Mouse (Mus musculus) fibroblast of lung, adult 2 months (primary cell): ENCODE measurements at regions not wholly inside any gene's neighbourhood (a gene's known extent, or its start where the extent isn't known, plus 50 kb on each side); places are given as distances from the start of the nearest gene placed in this dataset.

Experiments
- DNase-seq: peaks from one replicate; pipeline ENCODE4 v3.0.0-alpha.2; 2011; ENCODE audit warnings: low read depth

GRCm38 (mm10) chr13:71506777-71507176 lies 456.7 kb downstream of the Irx1 start:
- no peak for DNase-seq

DNA sequence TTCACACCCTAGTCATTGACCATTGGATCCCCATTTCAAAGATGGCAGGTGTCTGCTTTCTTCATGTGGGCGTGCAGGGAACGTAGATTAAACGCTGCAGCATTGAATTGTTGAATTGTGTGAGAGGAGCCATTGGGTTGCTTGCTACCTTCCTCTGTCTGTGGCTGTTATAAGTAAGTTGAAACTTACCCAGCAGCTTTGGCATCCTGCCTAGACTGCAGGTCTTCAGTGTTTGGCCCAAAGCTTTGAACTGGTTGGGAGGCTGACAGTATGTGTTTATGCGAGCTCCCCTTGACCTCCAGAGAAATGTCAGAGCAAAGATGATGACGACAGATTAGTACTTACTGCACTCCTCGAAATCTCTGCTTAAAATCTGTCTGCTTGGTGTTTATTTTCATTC lies 473.8 kb downstream of the Irx1 start:
- no peak for DNase-seq

DNA sequence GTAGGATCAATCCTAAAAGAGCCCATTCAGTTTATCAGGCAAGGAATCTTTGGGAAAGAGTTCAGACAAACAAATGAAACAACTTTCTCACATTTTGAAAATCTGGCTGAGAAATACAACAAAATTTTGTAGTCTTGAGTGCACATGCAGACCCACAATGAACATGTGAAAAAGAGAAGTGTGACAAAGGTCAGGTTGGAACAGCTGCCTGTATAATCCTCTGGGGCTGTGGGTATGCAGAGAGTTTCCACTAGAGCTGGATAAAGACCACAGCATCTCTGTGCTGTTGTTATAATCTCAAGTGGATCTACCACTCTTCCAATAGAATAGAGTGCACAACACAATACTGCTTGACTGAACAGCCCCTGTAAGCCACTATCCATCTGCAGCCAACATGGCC lies 482.3 kb downstream of the Irx1 start:
- DNase-seq, result no peak

DNA sequence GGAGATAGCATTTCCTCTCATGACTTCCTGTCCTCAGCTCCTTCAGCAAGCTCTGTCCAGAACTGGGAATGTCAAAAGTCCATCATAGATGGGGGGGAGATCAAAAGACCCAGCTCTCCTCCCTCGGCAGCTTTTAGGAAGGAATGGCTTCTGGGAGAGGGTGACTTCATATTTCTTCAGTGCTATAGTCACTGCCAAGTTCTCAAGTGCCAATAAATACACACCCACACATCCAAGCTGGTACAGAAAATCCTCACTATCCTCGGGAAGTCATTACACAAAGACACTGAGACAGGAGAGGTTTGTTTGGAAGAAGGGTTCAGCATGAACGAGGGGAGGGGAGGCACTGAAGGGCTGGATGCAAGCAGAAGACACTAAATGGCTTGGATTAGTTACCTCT lies 502.0 kb downstream of the Irx1 start:
- no peak for DNase-seq

GRCm38 (mm10) chr13:71460607-71461006 lies 502.9 kb downstream of the Irx1 start:
- DNase-seq, result no peak

GRCm38 (mm10) chr13:71460097-71460496 lies 503.4 kb downstream of the Irx1 start:
- no peak for DNase-seq

GRCm38 (mm10) chr13:71459022-71459536 lies 504.4 kb downstream of the Irx1 start:
- DNase-seq, result no peak

- DNase-seq, result peak; percentile 54
Measured at GRCm38 (mm10) chr13:71458061-71458935, 505.2 kb downstream of the Irx1 start.

GRCm38 (mm10) chr13:71457550-71457949 lies 506.0 kb downstream of the Irx1 start:
- no peak for DNase-seq

DNA sequence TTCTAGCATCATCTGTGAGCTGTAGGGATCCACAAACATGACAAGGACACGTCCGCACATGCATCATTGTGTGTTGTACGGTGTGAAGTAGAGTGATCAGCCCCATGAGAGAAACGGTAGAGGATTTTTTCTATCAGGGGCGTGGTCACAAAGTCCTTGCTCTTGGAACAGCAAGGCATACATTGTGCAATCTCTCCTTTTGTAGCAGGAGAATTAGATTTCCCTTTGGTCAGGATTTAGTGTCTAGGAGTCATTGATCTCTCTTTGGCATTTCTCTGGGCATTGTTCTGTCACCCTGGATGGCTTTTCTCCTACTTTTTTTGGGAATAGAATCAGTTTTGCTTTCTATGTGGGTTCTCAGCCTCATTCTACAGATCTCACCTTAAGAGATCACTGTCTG lies 511.3 kb downstream of the Irx1 start:
- no peak for DNase-seq

- DNase-seq, result no peak
Measured at GRCm38 (mm10) chr13:71437601-71438099, 525.9 kb downstream of the Irx1 start.

- DNase-seq, result no peak
Measured at GRCm38 (mm10) chr13:71403654-71404560, 559.6 kb downstream of the Irx1 start.

DNA sequence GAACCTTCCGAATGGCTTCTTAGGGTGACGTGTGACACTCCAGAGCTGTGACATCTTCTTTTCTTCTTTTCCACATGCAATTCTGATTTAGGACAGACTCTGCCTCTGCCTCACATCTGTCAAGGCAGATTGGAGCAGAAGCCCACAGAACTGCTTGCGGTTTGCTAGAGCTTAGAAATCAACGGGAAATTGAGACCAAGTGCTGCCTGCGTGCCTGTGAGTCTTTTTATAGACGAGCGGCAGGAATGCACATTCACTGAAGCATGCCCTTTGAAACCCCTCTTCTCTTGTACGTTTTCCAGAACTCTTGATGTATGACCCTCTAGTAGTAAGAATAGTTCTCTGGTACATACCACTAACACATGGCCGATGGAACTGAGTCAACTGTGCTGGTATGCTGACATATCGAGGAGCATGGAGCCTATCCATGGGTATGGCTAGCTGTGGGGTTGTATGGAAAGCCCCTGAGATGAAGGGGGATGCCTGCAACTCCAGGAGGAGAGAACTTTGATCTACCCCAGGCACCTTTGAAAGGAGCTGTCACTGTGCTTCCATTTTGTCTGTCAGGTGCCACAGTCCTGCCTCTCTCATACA lies 552.2 kb upstream of the Adamts16 start:
- DNase-seq, result no peak

DNA sequence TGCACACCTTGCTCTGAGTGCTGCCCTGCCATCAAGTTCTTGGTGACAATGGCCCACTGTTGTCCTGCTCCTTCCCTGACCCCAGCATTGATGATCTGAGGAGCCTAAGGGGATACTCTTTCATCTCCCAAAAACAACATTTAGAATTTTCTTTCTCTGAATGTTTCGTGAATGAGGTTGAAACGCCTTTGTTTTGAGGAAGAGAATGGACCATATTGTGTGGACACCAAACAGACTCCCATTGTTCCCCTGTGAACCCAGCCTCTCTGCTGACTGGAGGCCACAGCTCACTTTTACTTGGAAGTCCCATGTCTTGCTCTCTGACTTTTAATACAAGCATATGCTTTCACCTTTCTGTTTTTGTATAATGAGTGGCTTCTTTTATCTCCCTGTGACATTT lies 537.0 kb upstream of the Adamts16 start:
- no peak for DNase-seq

DNA sequence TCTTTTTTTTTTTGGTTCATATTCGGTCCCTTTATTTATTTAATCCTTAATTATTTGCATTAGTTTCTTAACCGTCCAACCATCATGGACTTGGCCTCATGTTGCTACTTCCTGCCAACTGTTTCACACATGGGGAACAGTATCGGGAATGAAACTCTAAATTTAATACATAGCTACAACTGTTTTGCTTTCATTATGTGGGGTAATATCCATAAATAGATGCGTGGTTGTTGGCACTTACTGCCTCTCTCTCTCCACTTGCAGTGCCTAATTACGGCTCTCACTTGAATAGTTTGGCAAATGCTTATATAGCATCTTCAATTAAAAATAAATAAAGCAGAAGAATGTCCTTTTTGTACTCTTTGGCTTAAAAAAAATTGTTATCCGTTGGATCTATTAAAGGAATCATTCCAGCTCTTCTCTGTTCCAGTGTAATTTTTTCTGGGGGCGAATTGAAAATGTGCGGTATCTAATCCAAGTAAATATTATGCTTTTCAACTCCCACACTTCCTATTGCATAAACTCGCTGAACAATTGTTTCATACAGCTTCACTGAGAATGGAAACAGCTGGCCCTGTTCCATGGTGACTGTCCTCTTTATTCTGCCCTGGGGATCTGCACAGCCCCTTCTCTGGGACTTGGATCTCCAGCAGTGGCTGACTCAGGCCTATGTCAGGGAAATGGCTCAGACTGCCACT lies 534.4 kb upstream of the Adamts16 start:
- DNase-seq, result peak; percentile 72

GRCm38 (mm10) chr13:71372701-71373685 lies 531.4 kb upstream of the Adamts16 start:
- peak; percentile 44 for DNase-seq

GRCm38 (mm10) chr13:71369832-71370231 lies 528.2 kb upstream of the Adamts16 start:
- no peak for DNase-seq

GRCm38 (mm10) chr13:71365261-71365660 lies 523.6 kb upstream of the Adamts16 start:
- no peak for DNase-seq

- DNase-seq, result peak; percentile 72
Measured at GRCm38 (mm10) chr13:71362311-71362710, 520.7 kb upstream of the Adamts16 start.

GRCm38 (mm10) chr13:71359112-71359511 lies 517.5 kb upstream of the Adamts16 start:
- no peak for DNase-seq
